Mouse (Mus musculus): Measurements from ENCODE around the gene Fanci. TPM values are rescaled to one million over a fixed set of nuclear protein-coding genes. Genes with fewer than 3 reads are reported as not detected.

The Fanci gene
- polyA plus RNA-seq, 1 experiment: 10.7 TPM

DNA sequence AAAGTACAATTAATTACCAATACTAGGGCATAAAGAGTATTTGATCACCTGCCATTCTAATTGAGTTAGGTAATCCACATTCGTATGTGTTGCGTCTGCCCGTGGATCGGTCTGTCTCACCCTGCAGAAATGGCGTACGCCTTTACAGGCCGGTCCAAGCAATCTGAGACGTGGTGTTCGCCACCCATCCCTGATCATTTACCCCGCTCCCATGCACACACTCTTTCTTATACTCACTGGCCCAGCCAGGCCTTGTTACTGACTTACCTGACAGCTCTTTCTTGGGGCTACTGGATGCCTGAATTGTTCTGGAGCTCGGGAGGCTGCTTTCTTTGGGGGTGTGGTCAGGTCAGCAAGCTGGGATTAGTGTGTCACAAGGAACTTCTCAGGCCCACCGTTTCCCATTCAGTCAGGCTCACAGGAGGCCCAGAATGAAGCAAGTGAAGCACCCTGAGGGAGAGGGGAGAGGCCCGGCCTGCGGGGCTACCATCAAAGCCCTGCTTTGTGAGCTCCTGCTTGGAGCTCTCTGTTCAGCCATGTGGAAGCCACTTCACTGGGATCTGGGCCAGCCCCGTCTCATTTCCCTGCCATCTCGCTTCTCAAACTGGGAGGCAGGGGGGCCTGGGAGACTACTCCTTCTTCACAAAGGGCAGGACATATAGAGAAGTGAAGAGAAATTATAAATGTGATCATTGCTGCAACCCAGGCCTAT lies 5.2 kb upstream of the Fanci start, which contains the start of gene Rlbp1:
Rlbp1 (minus strand) TSS at position 627 of the 712 bp plus-strand sequence.
- no peaks in the 10 kb centered on the region for H3K4me1 ChIP-seq (ENCODE audit: control insufficient read depth, insufficient read depth, low read length)
- no peak within 1 kb of the TSS for H3K4me3 ChIP-seq (ENCODE audit: insufficient read depth, low read length)
- no peak for TF ChIP-seq CTCF (IDR thresholded peaks at IDR 0.05; ENCODE audit: borderline replicate concordance, insufficient read depth, low read length)
- TF ChIP-seq POLR2A (IDR thresholded peaks at IDR 0.05; ENCODE audit: low read depth, low read length): no peak
- no peak within 1 kb of the TSS for H3K27ac ChIP-seq (ENCODE audit: insufficient read depth, low read length)

DNA sequence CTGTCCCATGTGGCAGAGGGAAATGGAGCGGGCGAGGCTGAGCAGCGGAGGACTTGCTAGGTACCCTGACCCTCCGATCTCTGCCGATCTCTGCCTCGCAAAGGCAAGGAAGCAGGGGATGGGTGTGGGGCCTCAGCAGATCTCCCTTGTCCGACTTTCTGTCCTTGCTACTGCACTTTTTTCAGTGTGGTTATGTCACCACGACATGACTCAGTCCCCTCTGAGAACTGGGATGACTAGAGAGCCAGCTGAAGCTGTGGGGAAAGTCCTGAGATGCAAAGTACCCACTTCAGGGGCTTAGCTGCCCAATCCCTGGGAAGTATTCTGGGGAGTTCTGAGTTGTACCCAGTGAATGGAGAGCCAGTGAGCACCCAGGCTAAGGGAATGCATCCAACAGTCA lies 4.6 kb upstream of the Fanci start:
- Histone ChIP-seq H3K4me1 (ENCODE audit: control insufficient read depth, insufficient read depth, low read length) (no peaks in the 10 kb centered on the region), H3K27ac (ENCODE audit: insufficient read depth, low read length) (no peak overlapping the region), H3K4me3 (ENCODE audit: insufficient read depth, low read length) (no peak overlapping the region)
- TF ChIP-seq POLR2A (IDR thresholded peaks at IDR 0.05; ENCODE audit: low read depth, low read length) (no peak), CTCF (IDR thresholded peaks at IDR 0.05; ENCODE audit: borderline replicate concordance, insufficient read depth, low read length) (no peak)

DNA sequence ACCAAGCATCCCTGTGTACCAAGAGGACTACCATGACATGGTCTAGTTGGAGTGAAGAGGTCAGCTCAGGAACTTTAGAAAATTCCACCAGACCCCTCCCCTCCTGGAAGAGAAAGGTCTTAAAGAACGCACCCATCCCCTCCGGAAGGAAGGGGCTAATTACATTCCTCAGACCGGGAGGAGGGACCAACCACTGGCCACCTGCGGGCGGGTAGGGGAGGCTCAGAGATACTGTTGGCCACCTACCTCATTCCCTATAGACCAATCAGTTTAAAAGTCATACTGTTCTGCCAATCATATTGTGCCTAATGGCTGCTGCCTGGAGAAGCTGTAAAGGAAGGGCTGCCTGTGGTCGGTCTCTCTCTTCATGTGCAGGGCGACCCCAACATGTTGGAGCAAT lies 3.7 kb upstream of the Fanci start:
- no peak for TF ChIP-seq CTCF (IDR thresholded peaks at IDR 0.05; ENCODE audit: borderline replicate concordance, insufficient read depth, low read length)
- TF ChIP-seq POLR2A (IDR thresholded peaks at IDR 0.05; ENCODE audit: low read depth, low read length): no peak
- no peaks in the 10 kb centered on the region for H3K4me1 ChIP-seq (ENCODE audit: control insufficient read depth, insufficient read depth, low read length)
- no peak overlapping the region for H3K4me3 ChIP-seq (ENCODE audit: insufficient read depth, low read length)
- no peak overlapping the region for H3K27ac ChIP-seq (ENCODE audit: insufficient read depth, low read length)

DNA sequence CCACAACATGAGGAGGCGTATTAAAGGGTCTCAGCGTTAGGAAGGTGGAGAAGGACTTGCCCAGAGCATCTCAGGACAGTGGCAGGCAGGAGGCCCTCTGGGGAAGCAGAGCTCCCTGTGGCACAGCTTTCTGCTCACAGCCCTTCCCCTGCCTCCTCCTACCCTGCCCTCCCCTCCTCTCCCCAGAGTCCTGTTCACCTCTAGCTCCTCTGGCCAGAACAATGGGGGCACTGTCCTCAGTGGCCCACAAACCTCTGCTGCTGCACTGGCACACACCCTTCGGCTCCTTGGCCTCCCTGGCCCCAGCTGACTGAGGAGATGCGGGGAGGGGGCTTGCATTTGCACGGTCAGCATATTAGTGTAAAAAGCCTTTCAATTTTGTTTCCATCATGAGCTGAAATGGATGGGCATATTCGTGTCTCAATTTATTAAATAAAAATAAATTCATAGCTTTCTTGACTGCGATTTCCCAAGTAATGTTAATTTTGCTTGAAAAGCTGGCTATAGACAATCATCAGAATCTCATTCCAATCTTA lies 3.0 kb upstream of the Fanci start:
- Histone ChIP-seq H3K27ac (ENCODE audit: insufficient read depth, low read length) (no peak overlapping the region), H3K4me3 (ENCODE audit: insufficient read depth, low read length) (no peak overlapping the region), H3K4me1 (ENCODE audit: control insufficient read depth, insufficient read depth, low read length) (no peaks in the 10 kb centered on the region)
- no peak for TF ChIP-seq POLR2A (IDR thresholded peaks at IDR 0.05; ENCODE audit: low read depth, low read length)
- no peak for TF ChIP-seq CTCF (IDR thresholded peaks at IDR 0.05; ENCODE audit: borderline replicate concordance, insufficient read depth, low read length)

DNA sequence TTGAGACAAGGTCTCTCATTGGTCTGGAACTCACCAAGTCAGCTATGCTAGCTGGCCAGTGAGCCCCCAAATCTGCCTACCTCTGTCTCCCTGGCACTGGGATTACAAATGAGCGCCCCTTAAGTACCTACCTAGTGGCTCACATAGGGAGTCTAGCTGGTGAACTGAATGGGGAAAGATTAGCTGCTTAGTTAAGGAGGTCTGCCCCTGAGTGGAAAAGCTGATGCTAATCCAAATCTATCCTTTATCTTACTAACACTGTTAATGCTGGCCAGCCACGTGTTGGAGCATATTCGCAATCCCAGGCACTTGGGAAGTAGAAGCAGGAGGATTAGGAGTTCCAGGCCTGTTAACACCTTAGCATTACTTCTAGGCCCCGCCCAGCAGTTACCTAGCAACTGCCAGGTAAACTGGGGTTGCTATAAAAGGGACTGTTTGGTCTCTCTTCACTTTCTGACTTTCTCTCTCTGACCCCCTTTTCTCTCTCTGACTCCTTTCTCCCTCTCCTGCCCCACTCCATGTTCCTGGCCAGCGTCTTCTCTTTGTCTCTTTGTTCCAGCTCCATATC lies 1.5 kb upstream of the Fanci start:
- Histone ChIP-seq H3K4me1 (ENCODE audit: control insufficient read depth, insufficient read depth, low read length) (no peaks in the 10 kb centered on the region), H3K4me3 (ENCODE audit: insufficient read depth, low read length) (no peak overlapping the region), H3K27ac (ENCODE audit: insufficient read depth, low read length) (no peak overlapping the region)
- TF ChIP-seq POLR2A (IDR thresholded peaks at IDR 0.05; ENCODE audit: low read depth, low read length) (no peak), CTCF (IDR thresholded peaks at IDR 0.05; ENCODE audit: borderline replicate concordance, insufficient read depth, low read length) (no peak)

DNA sequence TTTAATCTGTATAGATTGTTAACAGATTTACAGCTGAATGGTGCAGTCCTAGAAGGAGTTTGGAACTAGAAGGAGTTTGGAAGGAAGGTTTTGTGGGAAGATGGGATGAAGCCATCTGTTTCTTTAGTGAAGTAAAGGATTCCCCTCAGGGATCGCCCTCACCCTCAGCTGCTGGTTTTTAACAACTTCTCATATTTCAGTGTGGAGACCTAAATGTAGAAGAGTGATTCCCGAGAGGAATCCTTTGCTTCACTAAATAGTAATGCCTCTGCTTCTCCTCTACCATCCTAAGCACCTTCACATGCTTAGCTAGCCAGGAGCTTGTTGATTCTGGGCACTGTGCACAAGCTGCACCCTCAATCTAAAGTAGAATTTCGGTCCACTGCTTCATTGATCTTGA lies 258 bp upstream of the Fanci start:
- H3K4me3 ChIP-seq (ENCODE audit: insufficient read depth, low read length): peak overlapping the region; percentile 77
- TF ChIP-seq POLR2A (IDR thresholded peaks at IDR 0.05; ENCODE audit: low read depth, low read length) (no peak), CTCF (IDR thresholded peaks at IDR 0.05; ENCODE audit: borderline replicate concordance, insufficient read depth, low read length) (no peak)
- no peaks in the 10 kb centered on the region for H3K4me1 ChIP-seq (ENCODE audit: control insufficient read depth, insufficient read depth, low read length)
- H3K27ac ChIP-seq (ENCODE audit: insufficient read depth, low read length): no peak overlapping the region

DNA sequence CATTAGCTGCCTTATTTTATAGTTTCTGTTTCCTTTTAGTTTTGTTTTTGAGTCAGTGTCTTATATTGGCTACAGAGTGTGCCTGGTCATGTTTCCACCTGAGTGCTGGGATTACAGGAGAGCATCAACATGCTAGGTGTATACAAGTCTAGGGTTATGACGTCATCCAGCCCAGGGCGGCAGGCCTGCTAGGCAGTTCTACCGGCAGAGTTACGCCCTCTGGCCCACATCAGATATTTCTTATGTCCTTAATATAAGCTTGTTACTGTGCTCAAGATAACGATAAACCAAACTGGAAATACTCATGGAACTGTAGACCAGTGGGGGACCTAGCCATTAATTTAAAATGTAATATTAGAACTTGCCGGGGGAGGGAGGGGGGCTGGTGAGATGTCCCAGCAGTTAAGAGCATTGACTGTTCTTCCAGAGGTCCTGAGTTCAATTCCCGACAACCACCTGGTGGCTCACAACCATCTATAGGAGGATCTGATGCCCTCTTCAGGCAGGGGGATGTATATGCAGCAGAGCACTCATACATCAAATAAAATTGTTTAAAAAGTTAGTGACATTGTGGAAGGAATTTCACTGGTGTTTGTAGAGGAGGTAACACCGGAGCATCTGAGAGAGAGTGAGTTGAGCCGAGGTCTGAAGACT lies 1.3 kb downstream of the Fanci start:
- Histone ChIP-seq H3K4me1 (ENCODE audit: control insufficient read depth, insufficient read depth, low read length) (no peaks in the 10 kb centered on the region), H3K27ac (ENCODE audit: insufficient read depth, low read length) (no peak overlapping the region)

DNA sequence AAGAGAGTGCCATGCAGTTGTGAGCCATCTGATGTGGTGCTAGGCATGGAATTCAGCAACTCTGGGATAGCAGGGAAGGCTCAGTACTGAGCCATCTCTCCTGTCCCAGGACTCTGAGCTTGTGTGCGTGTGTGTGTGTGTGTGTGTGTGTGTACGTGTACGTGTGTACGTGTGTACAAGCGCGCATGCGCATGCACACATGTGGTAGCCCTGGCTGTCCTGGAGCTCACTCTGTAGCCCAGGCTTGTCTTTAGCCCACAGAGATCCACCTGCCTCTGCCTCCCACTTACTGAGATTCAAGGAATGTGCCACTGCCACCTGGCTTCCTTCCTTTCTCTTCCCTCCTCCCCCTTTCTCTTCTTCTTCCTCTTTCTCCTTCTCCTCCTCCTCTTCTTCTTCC lies 2.2 kb downstream of the Fanci start:
- TF ChIP-seq CTCF (IDR thresholded peaks at IDR 0.05; ENCODE audit: borderline replicate concordance, insufficient read depth, low read length): no peak
- TF ChIP-seq POLR2A (IDR thresholded peaks at IDR 0.05; ENCODE audit: low read depth, low read length): no peak
- H3K4me1 ChIP-seq (ENCODE audit: control insufficient read depth, insufficient read depth, low read length): no peaks in the 10 kb centered on the region

More for the DNA sequence above, 1.3 kb downstream of the Fanci start:
- TF ChIP-seq POLR2A (IDR thresholded peaks at IDR 0.05; ENCODE audit: low read depth, low read length) (no peak), CTCF (IDR thresholded peaks at IDR 0.05; ENCODE audit: borderline replicate concordance, insufficient read depth, low read length) (no peak)
- peak overlapping the region; percentile 30 for H3K4me3 ChIP-seq (ENCODE audit: insufficient read depth, low read length)

DNA sequence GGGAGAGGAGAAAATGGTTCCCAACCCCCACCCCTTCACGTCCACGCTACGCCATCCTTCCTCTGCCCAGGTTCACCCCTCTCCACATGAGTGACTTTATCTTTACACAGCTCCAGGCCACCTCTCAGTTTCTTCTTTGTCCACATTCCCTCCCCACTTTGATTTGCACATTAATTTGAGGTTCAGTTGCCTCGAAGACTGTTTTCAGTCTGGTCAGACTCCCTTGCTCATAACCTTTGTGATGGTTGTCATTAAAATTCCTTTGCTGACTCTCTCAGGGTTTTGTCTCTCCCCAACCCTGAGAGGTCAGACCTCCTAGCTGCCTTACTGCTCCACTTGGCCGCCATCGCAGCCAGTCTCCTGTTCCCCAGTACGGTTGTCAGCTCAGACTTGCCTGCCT lies 2.9 kb downstream of the Fanci start:
- no peak overlapping the region for H3K27ac ChIP-seq (ENCODE audit: insufficient read depth, low read length)
- TF ChIP-seq CTCF (IDR thresholded peaks at IDR 0.05; ENCODE audit: borderline replicate concordance, insufficient read depth, low read length) (no peak), POLR2A (IDR thresholded peaks at IDR 0.05; ENCODE audit: low read depth, low read length) (no peak)
- no peaks in the 10 kb centered on the region for H3K4me1 ChIP-seq (ENCODE audit: control insufficient read depth, insufficient read depth, low read length)
- no peak overlapping the region for H3K4me3 ChIP-seq (ENCODE audit: insufficient read depth, low read length)

More for the DNA sequence above, 2.2 kb downstream of the Fanci start:
- Histone ChIP-seq H3K27ac (ENCODE audit: insufficient read depth, low read length) (no peak overlapping the region), H3K4me3 (ENCODE audit: insufficient read depth, low read length) (no peak overlapping the region)

DNA sequence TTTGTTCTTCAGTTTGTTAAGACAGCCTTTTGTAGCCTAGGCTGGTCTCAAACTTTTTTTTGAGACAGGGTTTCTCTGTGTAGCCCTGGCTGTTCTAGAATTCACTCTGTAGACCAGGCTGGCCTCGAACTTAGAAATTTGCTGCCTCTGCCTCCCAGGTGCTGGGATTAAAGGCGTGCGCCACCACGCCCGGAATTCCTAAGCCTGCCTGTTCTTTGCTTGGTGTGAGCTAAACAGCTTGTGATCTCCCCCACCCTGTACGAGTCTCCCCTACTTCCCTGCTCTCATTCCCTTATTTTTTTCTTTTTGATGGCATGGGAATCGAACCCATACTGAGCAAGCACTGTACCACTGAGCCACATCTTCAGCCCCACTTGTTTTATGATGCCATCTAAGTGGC lies 3.5 kb downstream of the Fanci start:
- Histone ChIP-seq H3K27ac (ENCODE audit: insufficient read depth, low read length) (no peak overlapping the region), H3K4me1 (ENCODE audit: control insufficient read depth, insufficient read depth, low read length) (no peaks in the 10 kb centered on the region), H3K4me3 (ENCODE audit: insufficient read depth, low read length) (no peak overlapping the region)
- no peak for TF ChIP-seq POLR2A (IDR thresholded peaks at IDR 0.05; ENCODE audit: low read depth, low read length)
- TF ChIP-seq CTCF (IDR thresholded peaks at IDR 0.05; ENCODE audit: borderline replicate concordance, insufficient read depth, low read length): no peak
